Mouse (Mus musculus): ENCODE measurements around the gene Enthd1.

Gene Enthd1

DNA sequence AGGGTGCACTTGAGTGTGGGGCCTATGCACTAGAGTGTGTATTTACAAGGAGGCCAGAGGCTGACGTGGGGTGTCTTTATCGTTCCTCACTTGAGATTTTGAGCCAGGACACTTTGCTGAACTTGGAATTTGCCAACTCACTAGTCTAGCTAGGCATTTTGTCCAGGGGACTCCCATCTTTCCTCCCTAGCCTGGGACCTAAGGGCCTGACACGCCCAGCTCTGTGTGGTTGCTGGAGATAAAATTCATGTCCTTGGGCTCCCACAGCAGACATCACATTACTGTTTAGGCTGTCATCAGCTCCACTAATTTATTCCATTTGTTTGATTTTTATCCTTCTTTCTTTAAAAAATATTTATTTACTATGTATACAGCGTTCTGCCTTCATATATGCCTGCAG lies 97.1 kb downstream of the Enthd1 start:
- no peak for DNase-seq

DNA sequence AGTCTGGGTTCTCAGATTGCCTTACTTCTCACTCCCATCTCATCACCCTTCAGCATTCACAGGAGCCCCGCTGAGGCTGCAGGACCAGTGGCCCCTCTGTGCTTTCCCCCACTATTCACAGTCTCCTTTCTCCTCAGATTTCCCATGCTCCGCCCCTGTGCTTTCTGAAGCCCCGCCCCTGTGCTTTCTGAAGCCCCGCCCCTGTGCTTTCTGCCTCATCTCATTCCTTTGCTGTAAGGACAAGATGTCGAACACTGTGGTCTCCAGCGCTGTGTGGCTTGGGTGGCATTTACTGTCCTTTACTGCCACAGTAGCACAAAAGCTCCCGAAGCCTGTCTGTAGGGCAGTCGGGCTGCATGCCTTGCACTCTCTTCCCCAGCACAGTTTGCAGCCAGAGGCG lies 102.8 kb downstream of the Enthd1 start:
- peak; percentile 29 for DNase-seq

DNA sequence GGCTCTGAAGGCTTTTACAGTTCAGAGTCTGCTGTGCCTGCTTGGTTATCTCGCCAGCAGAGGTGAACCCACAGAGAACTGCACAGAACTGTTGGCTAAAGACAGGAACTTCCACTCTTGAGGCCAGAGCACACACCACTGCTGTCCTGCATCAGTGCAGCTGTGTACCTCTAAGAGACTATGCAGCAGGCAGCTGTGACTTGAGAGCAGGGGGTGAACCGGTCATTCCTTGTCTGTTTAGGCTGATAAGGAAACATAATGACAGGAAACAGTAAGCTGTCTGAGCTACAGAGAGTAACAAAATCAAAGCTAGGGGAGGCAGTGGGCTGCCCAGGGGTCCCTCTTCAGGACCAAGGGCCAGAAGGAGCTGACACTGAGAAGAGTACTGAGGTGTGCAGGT lies 103.5 kb downstream of the Enthd1 start:
- DNase-seq, result no peak

DNA sequence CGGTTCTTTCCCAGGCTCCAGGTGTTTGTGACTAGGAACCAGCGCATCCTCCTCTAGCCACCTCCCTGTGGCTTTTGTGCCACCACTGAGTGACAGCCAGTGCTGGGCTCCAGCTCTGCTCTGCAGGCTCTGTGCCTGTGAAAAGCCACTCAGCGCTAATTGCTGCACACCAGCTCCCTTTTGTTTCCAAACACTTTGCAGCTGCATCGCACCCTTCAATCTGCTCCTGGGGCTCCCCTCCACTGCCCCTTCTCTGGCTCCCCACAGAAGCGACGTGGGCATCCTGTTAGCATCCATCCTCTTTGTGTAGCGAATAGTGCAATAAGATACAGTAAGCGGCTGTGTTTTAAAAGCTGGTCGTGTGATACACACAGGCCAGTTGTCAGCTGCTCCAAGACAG lies 104.9 kb downstream of the Enthd1 start:
- DNase-seq, result no peak

DNA sequence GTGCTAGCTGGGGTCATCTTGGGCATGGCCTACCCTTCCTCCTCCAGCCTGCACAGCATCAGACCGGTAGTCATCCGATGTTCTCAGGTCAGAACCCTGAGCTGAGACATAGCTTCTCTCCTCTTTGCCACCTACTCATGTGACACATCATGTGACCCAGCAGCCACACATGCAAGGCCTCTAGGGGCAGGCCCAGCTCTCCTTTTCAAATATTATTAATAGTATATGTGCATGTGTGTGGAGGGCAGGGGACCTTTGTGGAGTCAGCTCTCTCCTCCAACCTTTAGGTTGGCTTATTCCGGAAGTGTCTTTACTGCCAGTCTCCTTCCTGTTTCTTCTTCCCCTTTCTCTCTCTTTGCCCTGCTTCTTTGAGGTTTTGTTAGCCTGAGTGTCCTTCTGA lies 107.0 kb downstream of the Enthd1 start:
- no peak for DNase-seq

DNA sequence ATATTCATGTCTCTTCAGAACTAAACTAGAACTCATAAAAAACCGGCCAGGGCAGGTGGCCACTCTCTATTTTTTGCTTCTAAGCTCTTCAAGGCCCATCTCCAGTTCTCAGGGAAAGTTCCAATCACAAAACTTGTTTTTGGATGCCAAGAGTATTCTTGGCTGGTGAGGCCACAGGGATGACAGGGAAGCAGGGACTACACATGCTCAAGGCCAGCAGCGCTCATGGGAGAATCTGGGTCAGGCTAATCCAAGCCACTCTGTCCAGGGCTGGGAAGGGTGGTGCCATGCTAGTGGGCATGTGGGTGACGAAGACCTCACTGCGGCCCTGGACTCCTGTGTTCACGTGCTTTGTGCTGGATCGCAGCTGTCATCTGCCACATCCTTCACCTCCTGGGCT lies 110.5 kb downstream of the Enthd1 start:
- DNase-seq, result no peak

DNA sequence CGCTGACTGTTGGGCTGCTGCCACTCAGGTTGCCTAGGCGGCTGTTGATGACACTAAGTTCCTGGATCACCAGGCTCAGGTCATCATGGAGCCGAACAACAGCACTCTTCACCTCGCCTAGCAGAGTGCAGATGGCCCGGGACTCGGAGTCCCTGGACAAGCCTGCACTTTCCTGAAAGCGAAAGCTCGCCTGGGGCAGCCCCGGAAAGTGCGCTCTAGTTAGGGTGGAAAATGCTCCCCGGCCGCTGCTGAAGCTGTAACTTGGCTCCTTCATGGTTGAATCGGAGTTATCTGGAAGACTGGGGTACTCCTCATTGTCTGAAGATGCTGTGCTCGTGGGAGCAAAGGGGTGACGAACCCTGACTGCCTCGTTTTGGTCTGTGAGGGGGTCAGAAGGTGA lies 112.5 kb downstream of the Enthd1 start:
- no peak for DNase-seq

DNA sequence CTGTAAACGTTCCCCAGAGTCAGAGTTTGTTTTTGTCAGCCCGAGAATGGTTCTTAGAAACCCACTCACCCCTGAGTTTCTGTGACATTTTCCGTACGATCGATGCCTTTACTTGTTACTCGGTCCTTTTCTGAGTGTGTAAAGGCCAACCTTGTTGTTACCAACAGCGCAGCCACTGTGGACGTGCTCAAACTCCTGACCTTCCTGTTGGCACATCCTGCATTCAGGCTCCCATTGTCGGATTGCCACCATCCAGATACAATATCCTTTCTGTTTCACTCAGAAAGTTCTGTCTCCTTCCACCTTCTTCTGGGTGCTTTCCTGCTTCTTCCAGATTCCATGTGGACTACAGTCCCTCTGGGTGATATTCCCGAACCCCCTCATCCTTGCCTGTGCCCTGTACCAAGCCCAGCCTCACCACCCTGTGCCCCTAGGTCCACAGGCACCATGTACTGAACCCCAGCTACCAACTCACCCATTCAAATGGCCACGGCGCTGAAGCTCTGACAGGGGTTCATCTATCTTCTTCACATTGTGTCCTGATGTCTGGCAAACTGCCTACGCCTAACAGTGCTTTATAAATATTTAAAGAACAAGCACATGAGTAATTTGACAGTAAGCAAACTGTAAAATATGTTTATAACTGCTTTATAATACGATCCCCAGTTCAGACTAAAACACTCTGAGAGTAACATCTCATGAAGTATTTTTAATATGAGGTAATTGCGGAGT lies 118.8 kb downstream of the Enthd1 start:
- no peak for DNase-seq

DNA sequence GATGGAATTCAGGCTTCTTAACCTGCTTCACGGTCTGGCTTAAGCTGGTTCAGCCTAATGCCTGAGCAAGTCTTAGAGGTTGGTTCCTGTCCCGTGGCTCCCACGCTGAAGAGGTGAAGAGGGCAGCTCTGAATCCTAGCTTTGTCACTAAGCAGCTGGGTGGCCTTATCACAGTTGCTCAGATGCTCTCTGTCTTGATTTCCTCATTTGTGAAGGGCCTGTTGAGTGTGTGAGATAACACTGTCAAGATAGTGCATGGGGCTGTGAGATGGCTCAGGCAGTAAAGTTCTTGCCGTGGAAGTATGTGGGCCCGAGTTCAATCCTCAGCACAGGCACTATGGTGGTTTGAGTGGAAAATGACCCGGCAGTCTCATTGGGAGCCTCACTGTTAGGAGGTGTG lies 124.8 kb downstream of the Enthd1 start:
- no peak for DNase-seq

DNA sequence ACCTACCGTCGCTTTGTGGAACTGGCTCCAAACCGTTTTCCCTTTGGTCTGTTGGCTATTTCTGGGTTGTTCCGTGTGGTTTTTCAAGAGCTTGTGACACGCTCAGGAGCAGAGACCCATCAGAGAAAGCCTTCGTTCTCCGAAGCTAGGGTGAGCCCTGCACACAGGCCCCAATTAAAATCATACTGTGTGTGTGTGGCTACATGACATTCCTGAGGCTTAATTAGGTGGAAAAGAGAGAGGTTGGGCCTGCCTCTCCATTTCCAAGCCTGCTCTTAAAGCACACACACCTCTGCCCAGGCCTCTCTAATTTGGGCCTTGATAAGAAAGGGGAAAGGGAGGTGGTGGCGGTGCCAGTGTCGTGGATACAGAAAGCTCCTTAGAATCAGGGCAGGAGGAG lies 126.5 kb downstream of the Enthd1 start:
- peak; percentile 40 for DNase-seq

DNA sequence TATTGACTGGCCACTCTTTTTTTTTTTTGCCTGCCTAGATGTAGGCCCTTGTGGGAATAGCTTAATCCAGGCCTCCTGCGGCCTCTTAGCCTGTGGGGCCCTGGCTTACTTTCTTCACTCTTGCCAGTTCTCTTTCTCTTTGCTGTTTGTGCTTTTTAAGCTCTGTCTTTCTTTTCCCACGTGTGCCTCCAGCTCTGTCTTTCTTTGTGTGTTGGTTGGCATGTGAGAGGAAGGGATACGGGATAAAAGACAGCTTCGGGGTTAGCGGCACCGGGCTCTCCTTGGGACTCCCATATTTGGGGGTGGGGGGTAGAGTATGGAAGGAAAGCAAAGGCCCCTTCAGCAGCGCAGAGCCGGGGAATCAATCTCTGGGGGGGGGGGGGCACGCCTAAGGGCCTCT lies 127.0 kb downstream of the Enthd1 start:
- DNase-seq, result peak; percentile 13

DNA sequence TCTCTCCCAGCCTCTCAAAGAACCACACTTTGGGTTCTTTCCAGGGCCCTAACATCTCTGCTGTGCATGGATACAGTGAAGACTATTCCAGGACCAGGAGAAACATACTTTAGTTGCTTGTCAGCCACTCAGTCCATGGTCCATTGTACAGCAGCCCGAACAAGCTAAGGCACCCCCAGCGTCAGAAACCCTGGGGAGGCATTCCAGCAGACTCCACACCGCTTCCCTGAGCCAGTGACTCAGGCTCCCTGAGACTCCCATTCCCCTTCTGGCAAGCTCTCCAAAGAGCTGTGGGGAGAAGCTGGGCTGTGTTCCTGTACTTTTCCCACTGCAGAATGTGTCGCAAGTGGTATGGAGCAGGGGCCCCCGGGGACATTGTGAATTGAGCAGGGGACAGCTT lies 128.0 kb downstream of the Enthd1 start:
- peak; percentile 16 for DNase-seq

DNA sequence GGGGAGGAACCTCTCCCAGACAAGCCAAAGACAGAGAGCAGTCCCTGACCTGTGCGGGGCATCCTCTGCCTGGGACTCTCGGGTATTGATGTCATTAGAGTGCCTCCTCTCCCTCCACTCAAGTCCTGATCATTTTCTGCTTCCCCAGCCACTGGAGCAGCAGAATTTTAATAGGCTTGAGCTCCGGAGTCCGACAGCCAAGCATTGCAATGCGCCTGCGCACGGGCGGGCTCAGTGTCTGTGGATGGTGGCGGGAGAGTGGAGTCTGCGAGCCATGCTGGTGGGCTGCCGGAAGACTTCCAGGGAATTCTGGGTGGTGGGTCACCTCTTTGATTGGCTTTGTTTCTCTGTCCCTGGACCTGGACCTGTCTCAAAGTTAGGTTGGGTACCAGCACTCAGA lies 134.6 kb downstream of the Enthd1 start:
- no peak for DNase-seq

DNA sequence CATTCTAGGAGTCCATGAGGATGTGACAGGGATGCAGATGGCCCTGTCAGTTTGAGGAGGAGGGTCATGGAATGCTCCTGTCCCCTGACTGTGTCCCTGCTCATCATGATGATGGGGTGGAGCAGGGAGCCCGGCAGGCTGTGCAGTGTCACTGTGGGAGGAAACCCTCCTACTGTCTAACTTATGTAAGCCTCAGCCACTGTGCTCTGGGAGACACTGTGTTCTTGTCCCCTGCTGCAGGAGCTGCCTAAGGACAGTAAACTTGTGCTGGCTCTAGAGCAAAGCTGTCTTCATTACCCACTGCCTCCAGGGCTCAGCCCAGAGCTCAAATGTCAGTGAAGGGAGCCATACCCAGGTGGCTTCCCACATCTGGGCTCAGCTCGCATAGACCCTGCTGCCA lies 146.8 kb downstream of the Enthd1 start:
- no peak for DNase-seq

DNA sequence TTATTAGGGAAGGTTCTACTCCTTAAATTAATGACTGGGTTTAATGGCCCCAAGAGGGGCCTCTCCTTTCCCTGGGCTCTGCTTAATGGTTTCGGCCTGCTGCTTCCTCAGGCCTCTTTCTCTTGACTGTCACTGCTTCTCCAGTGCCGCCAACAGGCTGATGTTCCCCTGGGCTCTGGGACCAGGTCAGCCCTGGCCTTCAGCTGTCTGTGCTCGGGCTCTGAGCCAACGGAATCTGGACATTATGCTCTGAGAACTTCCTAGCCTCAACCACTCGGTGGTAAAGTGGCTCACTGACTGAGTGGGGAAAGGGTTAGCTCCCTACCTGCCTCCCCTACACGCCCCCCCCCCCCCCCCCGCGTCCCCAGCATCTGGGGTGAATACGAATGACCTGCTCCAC lies 147.9 kb downstream of the Enthd1 start:
- DNase-seq, result no peak

DNA sequence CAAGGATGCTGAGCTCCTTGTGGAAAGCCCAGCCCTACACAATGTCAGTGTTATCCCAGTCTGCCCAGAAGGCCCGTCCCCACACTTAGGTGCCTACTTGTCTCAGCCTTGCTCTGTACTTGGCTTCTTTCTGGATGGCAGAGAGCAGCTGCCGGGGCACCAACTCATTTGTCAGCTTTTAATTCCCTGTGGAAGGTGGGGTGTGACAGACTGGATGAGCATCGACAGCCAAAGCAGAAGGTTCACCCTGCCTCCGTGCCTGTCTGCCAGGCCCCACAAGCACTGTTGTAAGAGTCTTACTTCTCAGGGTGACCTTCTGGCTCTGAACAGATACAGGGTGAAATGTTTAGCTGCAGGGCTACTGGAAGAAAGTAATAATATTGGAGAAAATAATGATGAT lies 149.8 kb downstream of the Enthd1 start:
- DNase-seq, result no peak

DNA sequence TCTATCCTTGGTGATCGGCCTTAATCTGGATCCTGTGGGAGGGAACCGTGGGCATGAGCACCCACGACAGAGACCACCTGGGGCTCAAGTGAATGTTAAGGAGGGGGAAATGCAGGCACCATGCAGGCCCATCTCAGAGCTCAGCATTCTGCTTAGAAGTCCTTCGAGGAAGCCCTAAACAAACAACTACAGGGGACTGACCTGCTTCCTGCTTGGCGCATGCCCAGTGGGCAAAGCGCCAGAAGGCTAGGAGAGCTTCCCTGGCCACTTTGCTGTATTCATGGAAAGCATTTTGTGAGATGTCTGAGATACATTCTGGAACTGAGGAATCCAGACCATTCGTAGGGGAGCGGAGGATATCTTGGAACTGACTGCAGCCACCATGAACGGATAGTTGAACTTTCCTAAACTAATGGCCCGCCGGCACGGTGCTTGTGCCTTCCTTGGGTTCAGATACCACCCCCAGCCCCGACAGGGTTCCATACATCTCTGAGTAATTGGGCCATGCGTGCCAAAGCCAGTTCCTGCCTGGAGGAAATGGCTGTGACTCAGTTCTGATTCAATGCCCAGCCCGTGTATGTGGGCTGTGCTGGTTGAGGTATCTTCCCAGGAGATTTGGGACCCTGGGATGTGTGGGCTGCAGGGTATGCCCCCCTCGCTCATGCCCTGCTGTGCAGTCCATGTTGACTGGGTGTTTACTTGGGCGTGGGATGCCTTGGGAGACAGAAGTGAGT lies 150.8 kb downstream of the Enthd1 start:
- peak; percentile 40 for DNase-seq

DNA sequence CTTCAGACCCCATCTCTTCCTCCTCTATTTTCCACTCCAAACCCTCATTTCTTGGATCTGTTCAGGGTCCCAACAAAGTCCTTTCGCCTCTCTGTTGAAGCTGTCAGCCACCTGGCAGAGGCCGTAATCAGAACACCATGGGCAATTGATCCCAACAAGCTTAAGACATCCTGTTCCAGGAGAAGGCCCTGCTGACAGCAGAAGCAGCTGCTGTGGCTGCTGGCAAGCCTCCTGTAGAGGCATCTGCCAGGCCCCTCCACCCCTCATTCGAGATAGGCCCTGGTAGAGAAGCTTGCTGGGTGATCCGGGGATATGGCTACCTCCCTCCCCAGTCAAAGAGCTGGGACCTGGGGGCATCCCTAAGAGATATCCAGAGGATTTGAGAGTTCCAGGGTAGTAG lies 151.9 kb downstream of the Enthd1 start:
- DNase-seq, result no peak

DNA sequence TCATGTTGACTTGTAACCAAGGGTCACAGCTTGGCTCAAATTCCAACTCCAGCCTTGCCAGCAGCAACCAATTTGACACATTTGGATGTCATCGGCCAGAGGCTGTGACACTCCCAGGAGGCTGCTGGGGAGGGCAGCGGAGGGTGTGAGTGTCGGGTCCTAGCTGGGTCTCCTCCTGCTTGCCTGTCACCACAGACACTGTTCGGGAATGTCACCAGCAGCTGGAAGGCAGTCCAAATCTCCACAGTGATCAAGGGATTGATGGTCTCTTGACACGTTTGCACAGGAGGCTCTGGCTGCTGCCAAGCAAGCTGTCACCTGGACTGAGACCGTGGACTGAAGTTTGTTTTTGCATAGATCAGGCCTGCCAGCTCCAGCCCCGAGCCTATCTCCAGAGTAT lies 154.3 kb downstream of the Enthd1 start:
- no peak for DNase-seq

DNA sequence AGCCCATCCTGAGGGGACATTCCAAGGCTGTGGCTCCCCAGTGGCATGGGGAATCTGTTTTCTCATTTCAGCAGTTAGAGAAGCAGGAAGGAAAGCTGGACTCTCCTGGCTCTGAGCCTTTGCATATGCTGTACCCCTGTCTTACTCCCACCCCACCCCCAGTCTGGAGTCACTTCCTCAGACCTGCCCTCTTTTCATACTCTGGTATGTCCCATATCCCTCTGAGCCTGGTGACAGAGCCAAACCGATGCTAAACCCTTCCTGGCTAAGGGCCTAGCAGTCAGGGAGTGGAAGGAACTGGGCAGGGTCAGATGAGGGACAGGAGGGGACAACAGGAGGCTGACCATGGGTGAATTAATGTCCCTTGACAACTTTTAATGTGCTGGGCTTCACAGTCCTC lies 157.1 kb downstream of the Enthd1 start:
- peak; percentile 13 for DNase-seq
